Mouse (Mus musculus) hindbrain, embryonic 14.5 days (tissue): Measurements from ENCODE around the gene Baz2b. TPM values are rescaled to one million over a fixed set of nuclear protein-coding genes. Genes with fewer than 3 reads are reported as not detected.
A peak's percentile ranks its signal among the peaks of the same experiment; 100 is the strongest.

Experiments used
- ATAC-seq: fragments of 200-750 bp; cut with Nextera tagmentation; 2 replicates; pipeline ENCODE4 v1.8.0; 2017; ENCODE audit warnings: moderate number of reproducible peaks, mild to moderate bottlenecking, moderate TSS enrichment, moderate library complexity; ENCODE audit not compliant: low FRiP score
- DNase-seq: peaks from one replicate; pipeline ENCODE4 v3.0.0-alpha.2; 2015; ENCODE audit warnings: low spot score
- H3K27ac ChIP-seq: fragments of 300-500 bp; sonication (generic); 2 replicates; pipeline ENCODE4 v1.5.1; 2014; ENCODE audit warnings: mild to moderate bottlenecking, moderate library complexity
- H3K27me3 ChIP-seq: fragments of 300-500 bp; sonication (generic); 2 replicates; pipeline ENCODE4 v1.6.1; 2014; ENCODE audit warnings: mild to moderate bottlenecking, low read length, mixed read lengths; ENCODE audit not compliant: control insufficient read depth, insufficient read depth
- H3K36me3 ChIP-seq: fragments of 300-500 bp; sonication (generic); replicated peaks from 2 replicates; pipeline ENCODE4 v1.6.1; 2014; ENCODE audit not compliant: control insufficient read depth, insufficient read depth
- H3K4me1 ChIP-seq: fragments of 300-500 bp; sonication (generic); replicated peaks from 2 replicates; pipeline ENCODE4 v1.6.1; 2014; ENCODE audit warnings: antibody characterized with exemption, low read length, mixed read lengths; ENCODE audit not compliant: control insufficient read depth, insufficient read depth
- H3K4me2 ChIP-seq: fragments of 300-500 bp; sonication (generic); replicated peaks from 2 replicates; pipeline ENCODE4 v1.6.1; 2014; ENCODE audit warnings: mild to moderate bottlenecking, moderate library complexity
- H3K4me3 ChIP-seq: fragments of 300-500 bp; sonication (generic); replicated peaks from 2 replicates; pipeline ENCODE4 v1.5.1; 2014; ENCODE audit warnings: mild to moderate bottlenecking, low read length
- H3K9ac ChIP-seq: fragments of 300-500 bp; sonication (generic); 2 replicates; pipeline ENCODE4 v1.6.1; 2014
- H3K9me3 ChIP-seq: fragments of 300-500 bp; sonication (generic); 2 replicates; pipeline ENCODE4 v1.6.1; 2016; ENCODE audit warnings: low read length; ENCODE audit not compliant: control insufficient read depth
- WGBS: fragments of 180-500 bp; shearing (Covaris S2); extraction: QIAGEN DNeasy Blood & Tissue Kit; methylation state at CpG from one replicate; pipeline ENCODE4 v1.1.7; 2014; 5-methylcytosine and 5-hydroxymethylcytosine counted together
- polyA plus RNA-seq: library from polyadenylated mRNA; unstranded; fragments of >200 nt; fragmentation: Nextera tagmentation; extraction: Ambion mirVana; gene quantifications from 2 replicates; pipeline ENCODE4 v1.2.1, GENCODE M21; 2014

The Baz2b gene
- polyA plus RNA-seq, 1 experiment from 2014 or later: 81.2 TPM

- peaks cover 13% of the 10 kb centered on the region; the same call in 1 of the 2 replicates for H3K36me3 ChIP-seq
- H3K27me3 ChIP-seq: no peaks in the 10 kb centered on the region
- no peak overlapping the region for H3K27ac ChIP-seq
- no peak overlapping the region for H3K4me2 ChIP-seq
- H3K4me1 ChIP-seq: 0 out of 2 replicates have a peak, but pooled peaks cover 7% of the 10 kb centered on the region
- ATAC-seq: no peak
- no peak overlapping the region for H3K9ac ChIP-seq
- no peak overlapping the region for H3K4me3 ChIP-seq
- H3K9me3 ChIP-seq: no peaks in the 10 kb centered on the region
- no peak for DNase-seq
- WGBS: 97% methylated on average over 1 of the region's 1 CpGs
These were observed 149.4 kb downstream of the Baz2b start for GRCm38 (mm10) chr2:60060185-60060775.

GRCm38 (mm10) chr2:60059300-60059699 is 150.3 kb downstream of the Baz2b start:
- WGBS: 97% methylated on average over 5 of the region's 5 CpGs
- no peak for ATAC-seq

GRCm38 (mm10) chr2:60056043-60056442 is 153.6 kb downstream of the Baz2b start:
- Histone ChIP-seq H3K9ac (no peak overlapping the region), H3K4me3 (no peak overlapping the region), H3K4me1 (peaks cover 15% of the 10 kb centered on the region), H3K4me2 (no peak overlapping the region), H3K27me3 (no peaks in the 10 kb centered on the region), H3K9me3 (no peaks in the 10 kb centered on the region), H3K36me3 (no peaks in the 10 kb centered on the region), H3K27ac (no peak overlapping the region)
- WGBS: 27% methylated on average over 4 of the region's 4 CpGs
- ATAC-seq: no peak
- no peak for DNase-seq

More at GRCm38 (mm10) chr2:60059300-60059699, 150.3 kb downstream of the Baz2b start:
- Histone ChIP-seq H3K9ac (no peak overlapping the region), H3K36me3 (peaks cover 7% of the 10 kb centered on the region; the same call in 1 of the 2 replicates), H3K4me3 (no peak overlapping the region), H3K27ac (no peak overlapping the region), H3K4me1 (0 out of 2 replicates have a peak, but pooled peaks cover 7% of the 10 kb centered on the region), H3K4me2 (no peak overlapping the region), H3K9me3 (no peaks in the 10 kb centered on the region), H3K27me3 (no peaks in the 10 kb centered on the region)
- DNase-seq: no peak

GRCm38 (mm10) chr2:60054808-60055535 is 154.7 kb downstream of the Baz2b start:
- Histone ChIP-seq H3K9ac (no peak overlapping the region), H3K4me2 (no peak overlapping the region), H3K4me3 (no peak overlapping the region), H3K9me3 (no peaks in the 10 kb centered on the region), H3K4me1 (peaks cover 15% of the 10 kb centered on the region), H3K27ac (no peak overlapping the region), H3K36me3 (no peaks in the 10 kb centered on the region), H3K27me3 (no peaks in the 10 kb centered on the region)
- ATAC-seq (no peak), DNase-seq (no peak)
- whole genome bisulfite sequencing: 81% methylated on average over 10 of the region's 10 CpGs

GRCm38 (mm10) chr2:60053222-60054010 is 156.2 kb downstream of the Baz2b start:
- ATAC-seq (peak; percentile 53; the same call in 1 of the 2 replicates), DNase-seq (no peak)
- no peaks in the 10 kb centered on the region for H3K36me3 ChIP-seq
- H3K4me3 ChIP-seq: no peak overlapping the region
- H3K27me3 ChIP-seq: no peaks in the 10 kb centered on the region
- peaks cover 15% of the 10 kb centered on the region for H3K4me1 ChIP-seq
- no peaks in the 10 kb centered on the region for H3K9me3 ChIP-seq
- peak overlapping the region; percentile 63; the same call in 1 of the 2 replicates for H3K27ac ChIP-seq
- no peak overlapping the region for H3K4me2 ChIP-seq
- WGBS: 57% methylated on average over 11 of the region's 11 CpGs
- no peak overlapping the region for H3K9ac ChIP-seq

GRCm38 (mm10) chr2:60050667-60051460 is 158.8 kb downstream of the Baz2b start:
- Histone ChIP-seq H3K36me3 (no peaks in the 10 kb centered on the region), H3K4me3 (no peak overlapping the region), H3K4me1 (peaks cover 9% of the 10 kb centered on the region), H3K27ac (no peak overlapping the region), H3K9me3 (no peaks in the 10 kb centered on the region), H3K9ac (no peak overlapping the region), H3K4me2 (no peak overlapping the region), H3K27me3 (no peaks in the 10 kb centered on the region)
- ATAC-seq (no peak), DNase-seq (no peak)
- WGBS: 84% methylated on average over 9 of the region's 9 CpGs

DNA sequence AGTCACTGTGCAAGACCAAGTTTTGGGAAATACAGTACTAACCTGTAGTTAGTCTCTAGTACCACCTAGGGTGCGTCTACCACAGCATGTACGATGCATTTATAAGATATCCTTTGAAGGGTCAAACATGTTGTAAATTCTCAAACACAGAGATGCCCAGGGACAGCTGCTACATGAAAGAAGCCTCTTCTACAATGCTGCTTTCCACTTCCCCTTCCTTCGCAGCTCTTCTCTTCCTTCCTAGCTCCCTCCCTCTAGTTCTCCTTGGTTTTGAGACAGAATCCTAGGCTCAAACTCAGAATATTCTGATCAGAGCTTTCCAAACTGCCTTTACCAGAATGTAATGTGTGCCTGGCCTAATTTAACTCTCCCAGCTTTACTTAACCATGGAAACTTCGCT is 159.8 kb downstream of the Baz2b start:
- no peaks in the 10 kb centered on the region for H3K27me3 ChIP-seq
- 91% methylated on average over 4 of the region's 4 CpGs for WGBS
- no peak for ATAC-seq

DNA sequence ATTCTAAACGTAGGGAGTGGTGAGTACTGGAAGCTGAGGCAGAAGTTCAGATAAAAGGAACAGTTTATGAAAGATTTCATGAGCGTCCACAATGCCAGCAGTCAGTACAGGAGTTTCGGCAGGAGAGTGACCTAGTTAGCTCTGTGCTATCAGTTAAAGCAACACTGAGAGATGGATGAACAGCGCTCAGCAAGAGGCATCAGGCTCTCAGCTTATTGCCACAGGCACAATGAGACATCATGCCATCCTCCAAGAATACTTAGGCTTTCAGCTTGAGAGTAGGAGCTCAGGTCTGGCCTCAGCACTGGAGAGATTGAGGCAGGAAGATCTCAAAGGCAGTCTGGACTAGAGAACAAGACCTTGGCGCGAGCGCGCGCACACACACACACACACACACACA is 160.3 kb downstream of the Baz2b start:
- Histone ChIP-seq H3K36me3 (no peaks in the 10 kb centered on the region), H3K27ac (no peak overlapping the region), H3K9me3 (no peaks in the 10 kb centered on the region), H3K4me2 (no peak overlapping the region), H3K27me3 (no peaks in the 10 kb centered on the region), H3K4me3 (no peak overlapping the region), H3K4me1 (peaks cover 8% of the 10 kb centered on the region), H3K9ac (no peak overlapping the region)
- 96% methylated on average over 9 of the region's 9 CpGs for WGBS
- ATAC-seq (no peak), DNase-seq (no peak)

More for the DNA sequence above, 159.8 kb downstream of the Baz2b start:
- no peak overlapping the region for H3K4me3 ChIP-seq
- no peak for DNase-seq
- H3K27ac ChIP-seq: no peak overlapping the region
- H3K4me1 ChIP-seq: peaks cover 8% of the 10 kb centered on the region
- no peaks in the 10 kb centered on the region for H3K9me3 ChIP-seq
- H3K9ac ChIP-seq: no peak overlapping the region
- H3K4me2 ChIP-seq: no peak overlapping the region
- no peaks in the 10 kb centered on the region for H3K36me3 ChIP-seq
